Mouse (Mus musculus) embryo, embryonic 11 days (tissue): ENCODE results near the gene Cd3e.
"Not testable (repeated sequence)": the region's sequence is repeated elsewhere in the genome, so short reads cannot be mapped to it uniquely, and the experiment has no call there.

Experiments
- DNase-seq: peaks from one replicate; pipeline ENCODE4 v3.0.0-alpha.2; 2015

Cd3e gene

DNA sequence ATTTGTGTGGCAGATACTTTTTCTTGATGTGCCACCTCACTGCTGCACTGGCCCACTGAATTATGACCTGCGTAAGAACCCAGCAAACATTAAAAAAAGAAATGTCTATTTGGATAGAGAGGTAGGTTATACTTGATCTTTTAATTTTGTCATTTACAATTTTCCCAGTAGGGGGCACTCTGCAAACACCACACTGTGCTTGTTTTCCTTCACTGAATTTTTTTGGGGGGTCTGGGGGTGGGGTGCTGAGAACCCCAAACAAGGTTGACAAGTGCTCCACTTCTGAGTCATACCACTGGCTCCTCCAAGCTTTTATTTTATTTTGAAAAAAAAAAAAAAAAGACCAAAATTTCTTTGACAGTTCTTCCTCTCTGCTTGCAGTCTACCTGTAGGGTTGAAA lies 40.0 kb downstream of the Cd3e start:
- DNase-seq, result no peak

DNA sequence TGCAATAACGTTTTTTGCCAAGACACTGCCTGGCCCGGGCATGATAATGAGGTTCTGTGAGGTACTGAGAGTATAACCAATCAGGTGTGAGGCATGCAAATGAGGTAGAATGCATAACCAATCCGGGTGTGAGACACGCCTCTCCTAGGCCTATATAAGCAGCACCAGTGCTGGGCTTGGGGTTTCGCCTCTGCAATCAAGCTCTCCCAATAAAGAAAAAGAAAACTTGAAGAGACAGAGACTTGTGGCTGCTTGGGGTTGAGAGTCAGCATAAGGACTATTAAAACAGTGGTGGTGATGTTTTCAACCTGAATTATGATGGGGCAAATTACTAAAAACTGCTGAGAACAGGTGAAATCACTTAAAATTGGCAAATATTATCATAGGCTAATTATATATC lies 41.7 kb downstream of the Cd3e start:
- DNase-seq, result not testable (repeated sequence)

- peak; percentile 79 for DNase-seq
These were observed 42.6 kb downstream of the Cd3e start for GRCm38 (mm10) chr9:44966815-44967242.

GRCm38 (mm10) chr9:44965833-44966466 lies 43.5 kb downstream of the Cd3e start:
- no peak for DNase-seq

DNA sequence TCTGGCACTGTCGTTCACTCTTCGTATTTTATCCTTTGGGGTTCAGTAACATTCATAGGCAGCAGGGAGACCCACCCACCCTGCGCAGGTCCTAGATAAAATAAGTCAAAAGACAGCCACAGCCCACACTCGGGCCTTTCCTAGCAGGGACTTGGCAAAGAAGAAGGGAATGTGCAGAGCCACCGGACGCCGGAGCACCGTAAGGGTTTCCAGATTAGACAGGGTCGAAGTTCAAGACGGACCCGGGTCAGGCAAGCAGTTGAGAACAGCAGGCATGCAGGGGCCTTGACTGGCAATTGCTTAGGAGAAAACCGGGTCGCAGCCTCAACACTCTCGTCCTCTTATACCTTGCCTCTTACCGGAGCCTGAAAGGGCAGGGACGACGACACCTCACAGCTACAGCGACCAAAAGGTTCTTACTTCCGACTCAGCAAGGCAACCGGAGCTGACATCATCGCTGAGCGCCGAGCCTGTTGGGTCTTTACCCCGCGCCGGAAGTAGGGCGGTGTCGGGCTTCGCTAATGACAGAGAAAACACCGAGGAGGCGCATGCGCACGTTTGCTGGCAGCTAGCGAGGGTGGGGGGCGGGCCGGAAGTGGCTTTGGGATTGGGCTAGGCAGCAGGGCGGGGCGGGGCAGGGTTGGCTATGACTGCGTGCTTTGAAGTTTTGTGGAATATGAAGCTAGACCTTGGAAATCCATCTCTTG lies 44.1 kb downstream of the Cd3e start, which contains the start of gene Ube4a:
TSS of gene Ube4a (minus strand) at position 475 of the 707 bp plus-strand sequence.
- DNase-seq, result peak; percentile 99

DNA sequence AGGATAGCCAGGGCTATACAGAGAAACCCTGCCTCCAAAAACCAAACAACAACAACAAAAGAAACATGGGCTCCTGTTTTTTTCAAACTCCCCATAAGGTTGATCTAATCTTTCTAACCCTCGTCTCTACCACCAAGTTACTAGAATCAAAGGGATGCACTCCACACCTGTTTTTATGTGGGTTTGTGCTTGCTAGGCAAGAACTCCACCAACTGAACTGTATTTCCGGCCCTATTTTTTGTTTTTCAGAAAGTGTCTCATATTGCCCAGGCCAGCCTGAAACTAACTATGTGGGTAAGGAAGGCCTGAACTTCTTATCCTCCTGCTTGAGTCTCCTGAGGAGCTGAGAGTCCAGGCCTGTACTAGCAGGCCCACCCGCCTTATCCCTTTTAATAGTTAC lies 55.0 kb downstream of the Cd3e start:
- DNase-seq, result no peak
